Mouse (Mus musculus): ENCODE data around the gene Vmn1r88. TPM values are rescaled to one million over a fixed set of nuclear protein-coding genes. Genes with fewer than 3 reads are reported as not detected.
"Not testable (repeated sequence)": the region's sequence is repeated elsewhere in the genome, so short reads cannot be mapped to it uniquely, and the experiment has no call there.

The Vmn1r88 gene
- not detected in 2 replicates for polyA plus RNA-seq (2012; rRNA removed)

DNA sequence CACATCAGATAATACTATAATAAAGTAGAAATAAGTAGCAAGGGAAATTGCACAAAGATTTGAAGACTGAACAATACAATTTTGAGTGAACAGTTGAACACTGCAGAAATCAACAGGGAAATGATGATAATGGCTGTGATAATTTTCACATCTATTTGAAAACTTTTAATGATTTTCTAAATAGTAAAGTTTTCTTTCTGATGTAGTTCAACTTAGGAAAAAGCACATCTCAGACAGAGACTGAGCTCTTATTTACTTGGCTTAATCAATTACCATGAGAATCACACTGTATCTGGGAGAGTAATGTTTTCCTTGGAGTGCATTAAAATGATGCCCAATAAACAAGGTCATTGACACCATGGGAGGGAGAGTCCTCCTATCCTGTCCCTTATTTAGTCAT is at the start of gene Vmn1r88:
Gene Vmn1r88, plus strand, starts transcription at position 301 of the 400 bp plus-strand sequence.
- no peak for DNase-seq (ENCODE audit: low read depth in 1 of 2, low spot score in 2 of 2)
- TF ChIP-seq POLR2A (IDR thresholded peaks at IDR 0.05; ENCODE audit: low read depth, low read length) (no peak), CTCF (IDR thresholded peaks at IDR 0.05; ENCODE audit: extremely low read depth, insufficient read depth, insufficient read length, insufficient replicate concordance) (no peak)
- Histone ChIP-seq H3K36me3 (ENCODE audit: control insufficient read depth, insufficient read depth, low read length) (no peaks in the 10 kb centered on the region), H3K27ac (ENCODE audit: insufficient read depth, low read length) (no peak within 1 kb of the TSS), H3K4me1 (ENCODE audit: control insufficient read depth, insufficient read depth, insufficient read length) (no peaks in the 10 kb centered on the region), H3K4me3 (ENCODE audit: extremely low read depth, insufficient read depth, insufficient read length) (no peak within 1 kb of the TSS), H3K27me3 (ENCODE audit: control insufficient read depth, insufficient read depth, low read length) (no peaks in the 10 kb centered on the region)

DNA sequence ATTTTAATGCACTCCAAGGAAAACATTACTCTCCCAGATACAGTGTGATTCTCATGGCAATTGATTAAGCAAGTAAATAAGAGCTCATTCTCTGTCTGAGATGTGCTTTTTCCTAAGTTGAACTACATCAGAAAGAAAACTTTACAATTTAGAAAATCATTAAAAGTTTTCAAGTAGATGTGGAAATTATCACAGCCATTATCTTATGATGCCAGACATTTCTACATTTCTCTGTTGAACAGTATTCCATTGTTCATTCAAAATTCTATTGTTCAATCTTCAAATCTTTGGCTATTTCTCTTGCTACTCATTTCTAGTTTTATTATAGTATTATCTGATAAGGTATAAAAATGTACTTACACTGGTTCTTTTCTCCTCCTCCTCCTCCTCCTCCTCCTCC is 39.6 kb upstream of the Vmn1r88 start, which contains the start of gene Vmn1r86:
Gene Vmn1r86, minus strand, starts transcription at position 101 of the 400 bp plus-strand sequence.
- Histone ChIP-seq H3K36me3 (ENCODE audit: control insufficient read depth, insufficient read depth, low read length) (no peaks in the 10 kb centered on the region), H3K27ac (ENCODE audit: insufficient read depth, low read length) (no peak within 1 kb of the TSS), H3K27me3 (ENCODE audit: control insufficient read depth, insufficient read depth, low read length) (no peaks in the 10 kb centered on the region), H3K4me3 (ENCODE audit: extremely low read depth, insufficient read depth, insufficient read length) (no peak within 1 kb of the TSS), H3K4me1 (ENCODE audit: control insufficient read depth, insufficient read depth, insufficient read length) (no peaks in the 10 kb centered on the region)
- no peak for DNase-seq (ENCODE audit: low read depth in 1 of 2, low spot score in 2 of 2)
- TF ChIP-seq CTCF (IDR thresholded peaks at IDR 0.05; ENCODE audit: extremely low read depth, insufficient read depth, insufficient read length, insufficient replicate concordance): no peak
- TF ChIP-seq POLR2A (IDR thresholded peaks at IDR 0.05; ENCODE audit: low read depth, low read length): no peak

DNA sequence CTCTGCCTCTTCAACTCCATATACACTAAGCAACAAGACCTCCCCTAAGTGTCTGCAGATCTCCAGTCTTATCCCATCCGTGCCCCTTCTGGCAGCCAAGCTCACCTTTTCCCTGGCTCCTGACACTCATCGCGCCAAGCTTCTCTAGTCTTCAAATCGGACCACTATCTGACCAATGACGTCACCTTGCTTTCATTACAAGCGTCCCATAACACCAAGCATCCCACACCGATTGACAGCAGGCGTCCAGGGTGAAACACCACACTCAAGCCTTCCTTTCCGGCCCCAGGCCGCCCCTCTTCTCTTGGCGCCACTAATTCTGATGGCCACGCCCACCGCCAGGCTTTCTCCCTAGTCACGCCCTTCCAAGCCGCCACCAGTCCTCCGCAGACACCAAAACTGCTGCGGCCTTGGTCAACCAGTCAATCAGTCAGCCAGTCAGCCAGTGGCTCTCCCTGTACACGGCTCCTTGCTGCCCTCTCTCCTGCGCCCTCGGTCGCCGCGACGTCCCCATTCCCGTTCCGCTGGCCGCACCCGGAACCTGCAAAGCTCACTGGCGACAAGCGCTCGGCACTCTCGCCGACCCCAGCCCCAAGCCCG is 35.7 kb upstream of the Vmn1r88 start:
- not testable (repeated sequence) for H3K27me3 ChIP-seq (ENCODE audit: control insufficient read depth, insufficient read depth, low read length); H3K4me1 ChIP-seq (ENCODE audit: control insufficient read depth, insufficient read depth, insufficient read length); H3K4me3 ChIP-seq (ENCODE audit: extremely low read depth, insufficient read depth, insufficient read length); H3K36me3 ChIP-seq (ENCODE audit: control insufficient read depth, insufficient read depth, low read length); H3K27ac ChIP-seq (ENCODE audit: insufficient read depth, low read length); DNase-seq (ENCODE audit: low read depth in 1 of 2, low spot score in 2 of 2)
- WGBS: 3% methylated on average over 20 of the region's 34 CpGs

DNA sequence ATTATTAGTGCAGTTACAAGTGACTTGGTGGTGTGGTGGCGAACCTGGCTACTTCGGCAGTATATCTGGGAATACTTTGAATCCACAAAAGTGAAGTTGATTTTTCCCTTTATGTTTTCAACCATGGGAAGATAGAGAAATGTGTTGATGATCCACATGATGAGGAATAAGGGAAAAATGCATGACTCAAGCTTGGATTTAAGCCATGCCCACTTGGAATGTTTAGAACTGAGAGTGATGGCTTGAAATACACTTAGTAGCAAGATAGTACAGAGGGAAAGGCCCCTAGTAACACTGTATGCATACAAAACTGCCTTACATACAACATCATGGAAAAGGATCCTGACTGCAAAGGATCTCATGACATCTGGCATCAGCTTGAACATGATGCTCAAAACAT is 27.5 kb upstream of the Vmn1r88 start:
- H3K27me3 ChIP-seq (ENCODE audit: control insufficient read depth, insufficient read depth, low read length): no peaks in the 10 kb centered on the region
- TF ChIP-seq CTCF (IDR thresholded peaks at IDR 0.05; ENCODE audit: extremely low read depth, insufficient read depth, insufficient read length, insufficient replicate concordance) (no peak), POLR2A (IDR thresholded peaks at IDR 0.05; ENCODE audit: low read depth, low read length) (no peak)
- H3K4me3 ChIP-seq (ENCODE audit: extremely low read depth, insufficient read depth, insufficient read length): no peak overlapping the region
- no peaks in the 10 kb centered on the region for H3K4me1 ChIP-seq (ENCODE audit: control insufficient read depth, insufficient read depth, insufficient read length)
- no peak for DNase-seq (ENCODE audit: low read depth in 1 of 2, low spot score in 2 of 2)
- H3K27ac ChIP-seq (ENCODE audit: insufficient read depth, low read length): no peak overlapping the region
- 98% methylated on average over 2 of the region's 2 CpGs for WGBS
- no peaks in the 10 kb centered on the region for H3K36me3 ChIP-seq (ENCODE audit: control insufficient read depth, insufficient read depth, low read length)

DNA sequence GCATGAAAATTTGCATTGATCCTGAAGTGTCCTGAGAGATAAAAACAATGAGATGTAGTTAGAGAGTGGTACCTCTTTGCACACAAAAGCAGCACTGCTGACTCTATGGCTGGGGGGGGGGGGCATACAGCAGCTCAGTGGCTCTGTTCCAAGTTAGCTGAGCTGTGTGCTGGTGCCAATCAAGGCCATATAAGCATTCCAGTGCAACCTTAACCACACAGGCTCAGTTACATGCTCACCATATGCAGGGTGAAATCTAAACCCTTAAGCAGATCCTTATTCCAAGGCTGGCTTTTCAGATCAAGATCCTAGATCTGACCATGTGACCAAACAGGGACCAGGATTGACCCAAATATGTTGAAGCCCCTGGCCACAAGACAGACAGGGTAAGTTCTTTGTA is 22.0 kb upstream of the Vmn1r88 start:
- Histone ChIP-seq H3K36me3 (ENCODE audit: control insufficient read depth, insufficient read depth, low read length) (no peaks in the 10 kb centered on the region), H3K4me1 (ENCODE audit: control insufficient read depth, insufficient read depth, insufficient read length) (no peaks in the 10 kb centered on the region), H3K27ac (ENCODE audit: insufficient read depth, low read length) (no peak overlapping the region), H3K4me3 (ENCODE audit: extremely low read depth, insufficient read depth, insufficient read length) (no peak overlapping the region), H3K27me3 (ENCODE audit: control insufficient read depth, insufficient read depth, low read length) (no peaks in the 10 kb centered on the region)
- no peak for DNase-seq (ENCODE audit: low read depth in 1 of 2, low spot score in 2 of 2)
- TF ChIP-seq POLR2A (IDR thresholded peaks at IDR 0.05; ENCODE audit: low read depth, low read length) (no peak), CTCF (IDR thresholded peaks at IDR 0.05; ENCODE audit: extremely low read depth, insufficient read depth, insufficient read length, insufficient replicate concordance) (no peak)

DNA sequence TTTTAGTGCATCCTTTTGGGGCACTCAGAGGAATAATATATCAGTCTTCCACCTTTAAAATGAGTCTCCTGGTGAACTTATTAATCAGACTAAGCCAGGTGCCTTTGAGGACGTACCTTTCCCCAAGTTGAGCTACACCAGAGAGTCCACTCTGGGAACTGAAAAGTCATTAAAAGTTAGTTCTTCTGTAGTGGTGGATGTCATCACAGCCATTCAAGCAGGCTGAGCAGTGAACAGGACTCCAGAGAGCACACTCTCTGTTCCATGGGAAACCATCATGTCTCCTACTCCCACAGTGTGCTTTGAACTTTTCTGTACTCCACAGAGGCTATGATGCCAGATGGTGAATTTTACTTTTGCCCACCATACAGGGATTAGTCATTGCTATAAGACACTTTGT is 19.3 kb upstream of the Vmn1r88 start, which contains the start of gene Vmn1r87:
Gene Vmn1r87, minus strand, starts transcription at position 101 of the 400 bp plus-strand sequence.
- no peaks in the 10 kb centered on the region for H3K4me1 ChIP-seq (ENCODE audit: control insufficient read depth, insufficient read depth, insufficient read length)
- H3K36me3 ChIP-seq (ENCODE audit: control insufficient read depth, insufficient read depth, low read length): no peaks in the 10 kb centered on the region
- TF ChIP-seq POLR2A (IDR thresholded peaks at IDR 0.05; ENCODE audit: low read depth, low read length) (no peak), CTCF (IDR thresholded peaks at IDR 0.05; ENCODE audit: extremely low read depth, insufficient read depth, insufficient read length, insufficient replicate concordance) (no peak)
- WGBS: 89% methylated on average over 1 of the region's 1 CpGs
- no peak within 1 kb of the TSS for H3K27ac ChIP-seq (ENCODE audit: insufficient read depth, low read length)
- no peak for DNase-seq (ENCODE audit: low read depth in 1 of 2, low spot score in 2 of 2)
- no peak within 1 kb of the TSS for H3K4me3 ChIP-seq (ENCODE audit: extremely low read depth, insufficient read depth, insufficient read length)
- no peaks in the 10 kb centered on the region for H3K27me3 ChIP-seq (ENCODE audit: control insufficient read depth, insufficient read depth, low read length)

DNA sequence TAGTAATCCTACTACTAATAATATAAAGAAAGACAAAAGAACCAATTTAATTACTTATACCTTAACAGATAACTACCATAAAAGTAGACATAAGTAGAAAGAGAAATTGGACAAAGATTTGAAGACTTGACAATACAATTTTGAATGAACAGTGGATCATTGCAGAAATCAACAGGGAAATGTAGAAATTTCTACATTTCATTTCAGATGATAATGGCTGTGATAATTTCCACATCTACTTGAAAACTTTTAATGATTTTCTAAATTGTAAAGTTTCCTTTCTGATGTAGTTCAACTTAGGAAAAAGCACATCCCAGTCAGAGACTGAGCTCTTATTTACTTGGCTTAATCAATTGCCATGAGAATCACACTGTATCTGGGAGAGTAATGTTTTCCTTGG is 53.4 kb downstream of the Vmn1r88 start, which contains the start of gene Vmn1r89:
Gene Vmn1r89, plus strand, starts transcription at position 301 of the 400 bp plus-strand sequence.
- TF ChIP-seq CTCF (IDR thresholded peaks at IDR 0.05; ENCODE audit: extremely low read depth, insufficient read depth, insufficient read length, insufficient replicate concordance): no peak
- TF ChIP-seq POLR2A (IDR thresholded peaks at IDR 0.05; ENCODE audit: low read depth, low read length): no peak
- H3K4me3 ChIP-seq (ENCODE audit: extremely low read depth, insufficient read depth, insufficient read length): no peak within 1 kb of the TSS
- H3K27me3 ChIP-seq (ENCODE audit: control insufficient read depth, insufficient read depth, low read length): no peaks in the 10 kb centered on the region
- DNase-seq (ENCODE audit: low read depth in 1 of 2, low spot score in 2 of 2): no peak
- H3K4me1 ChIP-seq (ENCODE audit: control insufficient read depth, insufficient read depth, insufficient read length): no peaks in the 10 kb centered on the region
- H3K36me3 ChIP-seq (ENCODE audit: control insufficient read depth, insufficient read depth, low read length): no peaks in the 10 kb centered on the region
- no peak within 1 kb of the TSS for H3K27ac ChIP-seq (ENCODE audit: insufficient read depth, low read length)

Other genes starting within 250 kb of the Vmn1r88 start
- gene Rps5, start 237.3 kb upstream of the Vmn1r88 start, polyA plus RNA-seq (2012; rRNA removed): 2,106 and 2,648 TPM in 2 replicates
- 0.21 and 0.31 TPM in 2 replicates for gene Rnf225, start 232.2 kb upstream of the Vmn1r88 start, polyA plus RNA-seq (2012; rRNA removed)
- 3.7 and 4.7 TPM in 2 replicates for gene Zfp324, start 193.7 kb upstream of the Vmn1r88 start, polyA plus RNA-seq (2012; rRNA removed)
- 4.1 and 5.1 TPM in 2 replicates for gene Zfp446, start 181.7 kb upstream of the Vmn1r88 start, polyA plus RNA-seq (2012; rRNA removed)
- 0.21 TPM in 2 replicates for gene Slc27a5, start 161.4 kb upstream of the Vmn1r88 start, polyA plus RNA-seq (2012; rRNA removed)
- gene Trim28, start 160.5 kb upstream of the Vmn1r88 start, polyA plus RNA-seq (2012; rRNA removed): 272 TPM in 2 replicates
- gene Zbtb45, start 149.5 kb upstream of the Vmn1r88 start, polyA plus RNA-seq (2012; rRNA removed): 24.5 and 34.5 TPM in 2 replicates
- 40.2 and 41.1 TPM in 2 replicates for gene Chmp2a, start 124.8 kb upstream of the Vmn1r88 start, polyA plus RNA-seq (2012; rRNA removed)
- 62.7 and 90.8 TPM in 2 replicates for gene Ube2m, start 121.3 kb upstream of the Vmn1r88 start, polyA plus RNA-seq (2012; rRNA removed)
- 0.76 and 1.1 TPM in 2 replicates for gene Mzf1, start 104.8 kb upstream of the Vmn1r88 start, polyA plus RNA-seq (2012; rRNA removed)
- not detected in 2 replicates for gene Vmn1r85, start 64.4 kb upstream of the Vmn1r88 start, polyA plus RNA-seq (2012; rRNA removed)
- not detected in 2 replicates for gene Vmn1r86, start 39.7 kb upstream of the Vmn1r88 start, polyA plus RNA-seq (2012; rRNA removed)
- not detected in 2 replicates for gene Vmn1r87, start 19.4 kb upstream of the Vmn1r88 start, polyA plus RNA-seq (2012; rRNA removed)
- not detected in 2 replicates for gene Vmn1r89, start 53.5 kb downstream of the Vmn1r88 start, polyA plus RNA-seq (2012; rRNA removed)
- gene Lig1, start 117.7 kb downstream of the Vmn1r88 start, polyA plus RNA-seq (2012; rRNA removed): 9.3 and 11.8 TPM in 2 replicates
- gene Zswim9, start 119.2 kb downstream of the Vmn1r88 start, polyA plus RNA-seq (2012; rRNA removed): 2.5 TPM in 2 replicates
- 0.20 and 0.23 TPM in 2 replicates for gene Pla2g4c, start 165.1 kb downstream of the Vmn1r88 start, polyA plus RNA-seq (2012; rRNA removed)
- gene Cabp5, start 238.6 kb downstream of the Vmn1r88 start, polyA plus RNA-seq (2012; rRNA removed): not detected in 2 replicates